Mouse (Mus musculus) left cerebral cortex, adult 11 months (tissue): ENCODE data around the gene Plcb4.

ENCODE experiments used
- DNase-seq: peaks from one replicate; pipeline ENCODE4 v3.0.0; 2022; ENCODE audit warnings: low spot score

The Plcb4 gene

DNA sequence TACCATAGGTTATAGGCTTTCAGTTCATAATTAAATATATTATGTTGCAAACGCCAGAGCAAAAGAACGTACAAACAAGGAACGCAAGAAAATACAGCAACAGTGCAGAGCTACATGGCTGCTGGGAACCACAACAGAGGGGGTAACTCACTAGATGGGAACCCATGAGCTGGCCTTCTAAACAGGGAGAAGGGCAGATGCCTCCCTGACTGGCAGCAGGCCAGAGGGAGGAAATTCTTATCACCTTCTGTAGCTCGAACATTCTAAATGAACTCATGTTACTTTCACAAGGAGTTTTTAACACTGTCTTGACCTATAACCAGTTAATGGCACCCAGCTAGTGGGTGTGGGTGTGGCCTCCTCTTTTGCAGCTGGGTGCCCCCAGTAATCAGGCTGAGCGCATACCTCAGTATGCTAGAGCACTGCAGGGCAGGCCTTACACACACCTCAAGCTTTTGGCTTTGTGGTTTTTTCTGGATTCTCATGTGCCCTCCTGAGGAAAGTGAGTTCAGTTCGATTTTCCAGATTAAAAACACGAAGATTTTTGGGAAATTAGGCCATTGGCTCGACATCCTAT is 102.5 kb downstream of the Plcb4 start:
- no peak for DNase-seq

DNA sequence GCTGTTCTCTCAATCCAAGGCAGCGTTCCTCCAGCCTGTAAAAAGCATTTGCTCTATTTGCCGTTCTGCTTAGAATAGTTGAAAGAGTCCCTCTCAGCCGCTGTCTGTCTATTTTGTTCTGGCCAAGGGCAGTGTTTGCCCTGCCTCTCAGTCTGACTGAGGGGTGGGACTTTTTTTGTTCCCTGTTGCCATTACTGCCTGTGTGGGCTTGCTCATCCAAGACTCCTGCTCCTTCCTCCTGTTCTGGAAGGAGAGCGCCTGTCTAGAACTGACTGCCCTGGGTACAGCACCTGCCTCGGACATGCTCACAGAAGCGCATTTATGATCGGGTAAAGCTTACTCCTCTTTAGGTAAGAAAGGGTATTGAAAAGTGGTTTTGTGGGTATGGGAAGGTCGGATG is 105.9 kb downstream of the Plcb4 start:
- DNase-seq: no peak

DNA sequence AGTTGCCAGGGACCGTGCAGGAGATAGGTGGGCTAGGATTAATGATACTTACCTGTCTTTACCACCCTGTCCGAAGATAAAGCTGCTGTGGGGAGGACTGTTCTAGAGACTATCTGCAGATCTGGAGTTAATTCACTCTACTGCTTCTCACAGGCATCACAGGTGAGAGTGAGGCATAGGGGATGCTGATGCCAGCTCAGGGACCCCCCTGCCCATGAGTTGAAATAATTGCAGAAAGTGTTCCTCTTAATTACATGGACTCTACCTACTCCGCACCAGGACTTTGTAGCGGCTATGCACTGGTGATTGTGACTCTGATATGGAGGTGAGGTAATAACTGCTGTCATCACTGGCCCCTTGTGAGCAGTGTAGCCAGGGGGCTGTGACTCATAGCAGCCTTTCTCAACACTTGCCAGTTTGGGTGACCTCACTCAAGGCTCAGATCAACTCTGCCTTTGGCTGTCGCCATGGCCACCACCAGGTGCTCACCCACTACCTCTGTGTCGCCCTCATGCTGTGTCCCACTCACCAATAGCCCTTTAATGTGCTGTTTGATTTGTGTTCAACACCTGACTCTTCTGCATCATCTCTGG is 107.8 kb downstream of the Plcb4 start:
- DNase-seq: no peak

DNA sequence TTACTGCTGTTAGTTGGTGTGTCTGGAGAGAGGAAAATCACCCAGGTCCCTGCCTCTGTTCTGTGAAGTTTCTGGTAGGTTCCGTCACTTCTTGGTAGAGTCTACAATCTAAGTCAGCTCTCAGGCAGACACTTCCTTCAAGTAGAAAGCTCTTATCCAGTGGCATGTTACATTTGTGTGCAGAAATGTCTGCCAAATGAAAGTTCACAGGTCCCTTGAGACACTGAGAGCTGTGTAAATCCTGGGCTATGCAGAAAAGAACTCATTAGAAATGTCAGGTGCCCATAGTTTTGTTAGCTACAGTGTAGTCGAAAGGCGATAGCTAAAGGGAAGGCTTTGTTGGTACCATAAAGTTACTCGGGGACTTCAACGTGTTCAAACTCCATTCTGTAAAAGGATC is 108.7 kb downstream of the Plcb4 start:
- DNase-seq: no peak

DNA sequence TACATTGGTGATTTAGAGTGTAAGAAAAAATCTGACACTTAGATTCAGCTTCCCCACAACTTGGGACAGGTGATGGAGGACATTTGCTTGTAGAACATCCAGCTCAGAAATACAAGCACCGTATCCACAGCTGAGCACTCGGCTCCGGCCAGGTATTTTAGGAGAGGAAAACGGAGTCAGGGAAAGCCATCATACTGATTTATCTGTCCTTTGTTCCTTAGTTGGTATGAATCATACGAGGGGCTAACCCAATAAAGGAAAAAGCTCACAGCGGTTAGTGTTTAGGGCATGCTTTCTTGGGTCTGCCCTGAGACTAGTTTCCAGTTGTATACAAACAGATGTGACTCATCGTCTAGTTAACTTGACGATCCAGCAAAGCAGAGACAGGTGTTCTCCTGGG is 110.9 kb downstream of the Plcb4 start:
- DNase-seq: no peak

DNA sequence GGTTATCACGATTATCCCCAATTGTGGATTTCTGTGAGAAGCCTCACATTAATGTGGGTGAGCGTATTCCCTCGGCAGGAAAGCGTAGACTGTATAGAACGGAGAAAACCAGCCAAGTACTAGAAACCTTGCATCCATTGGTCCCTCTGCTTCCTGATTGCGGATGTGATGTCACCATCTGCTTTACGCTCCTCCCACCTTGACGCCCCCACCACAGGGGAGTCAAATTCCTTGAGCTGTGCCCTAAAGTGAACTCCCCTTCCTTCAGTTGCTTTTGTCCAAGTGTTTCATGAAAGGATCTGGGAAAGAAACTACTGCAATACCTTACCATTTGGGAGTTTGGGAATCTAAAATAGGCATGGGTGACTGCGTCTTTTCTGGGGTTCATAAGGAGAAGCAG is 111.4 kb downstream of the Plcb4 start:
- no peak for DNase-seq

DNA sequence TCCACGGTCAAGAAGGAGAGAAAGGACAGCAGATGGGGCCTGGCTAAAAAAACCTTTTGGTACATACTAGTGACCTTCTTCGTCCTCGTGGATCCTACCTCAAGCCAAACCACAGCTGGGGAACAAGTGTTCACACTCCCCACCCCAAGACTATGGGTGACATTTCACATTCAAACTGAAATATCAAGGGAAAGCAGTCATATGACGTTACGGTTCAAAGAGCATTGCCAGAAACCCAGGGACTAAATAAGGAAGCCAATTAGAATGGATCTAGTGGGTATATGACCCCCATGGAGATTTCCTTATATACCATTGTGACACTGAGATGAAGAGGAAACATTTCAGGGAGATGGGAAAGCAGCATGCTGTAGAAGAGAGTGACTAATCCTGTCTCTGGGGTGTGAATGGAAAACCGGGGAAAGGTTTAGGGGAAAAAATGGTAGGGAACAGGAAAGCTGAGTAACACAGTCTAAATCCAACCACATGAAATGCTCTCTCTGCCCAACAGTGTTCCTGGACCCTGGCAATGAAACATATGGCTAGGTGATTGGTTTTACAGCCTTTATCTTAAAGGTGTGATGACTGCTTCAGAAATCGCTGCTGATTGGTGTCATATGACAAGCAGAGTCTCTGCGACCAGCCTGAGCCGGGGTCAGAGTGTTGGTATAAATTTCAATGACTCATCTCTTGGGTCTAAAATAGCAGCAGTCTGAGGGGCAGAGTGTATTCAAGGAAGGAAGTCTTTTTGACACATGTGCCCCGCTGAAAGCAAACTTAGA is 114.6 kb downstream of the Plcb4 start:
- no peak for DNase-seq

DNA sequence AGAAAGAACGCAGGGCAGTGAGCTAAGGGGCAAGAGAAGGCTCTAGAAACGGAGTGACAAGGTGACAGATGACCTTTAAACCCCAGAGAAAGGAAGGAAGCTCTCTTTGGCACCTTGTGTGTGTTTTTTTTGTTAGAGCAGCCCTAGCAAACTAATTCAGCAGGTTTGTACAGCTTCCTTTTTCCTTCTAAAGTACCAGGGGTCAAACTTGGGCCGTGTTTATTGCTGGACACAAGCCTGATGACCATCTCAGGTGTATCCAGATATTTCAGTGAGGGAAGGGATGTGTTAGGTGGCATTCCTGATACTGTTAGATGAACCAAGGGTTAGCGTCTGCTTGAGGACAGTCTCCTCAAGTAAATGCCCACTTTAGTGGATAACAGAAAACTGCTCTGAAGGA is 116.2 kb downstream of the Plcb4 start:
- no peak for DNase-seq

DNA sequence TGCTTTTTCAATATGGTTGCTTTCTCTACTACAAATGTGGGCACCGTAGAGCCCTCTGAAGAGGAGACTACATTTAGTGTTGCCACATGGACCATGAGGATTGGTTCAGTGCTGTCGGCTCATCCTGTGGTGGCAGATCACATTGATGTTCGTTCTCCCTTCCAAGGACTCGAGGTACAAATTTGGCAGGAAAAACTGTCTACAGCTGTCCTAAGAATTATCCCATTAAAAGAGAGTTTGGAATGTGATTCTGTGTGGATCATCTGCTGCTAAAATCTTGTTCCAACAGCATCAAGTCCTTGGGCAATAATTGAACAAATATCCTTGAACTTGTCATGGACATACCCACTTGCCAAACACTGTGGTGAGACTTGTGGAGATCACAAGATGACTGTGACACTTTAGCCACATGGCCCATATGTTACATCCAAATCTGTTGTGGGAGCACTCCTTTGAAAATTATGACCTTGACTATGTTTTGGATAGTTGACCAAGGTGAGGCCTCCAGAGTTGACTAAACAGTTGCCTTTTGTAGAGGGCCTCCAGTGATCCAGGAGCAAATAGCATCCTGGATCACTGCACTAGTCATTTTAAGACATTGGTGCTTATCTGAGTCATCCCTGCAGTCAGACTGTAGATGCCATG is 117.4 kb downstream of the Plcb4 start:
- no peak for DNase-seq

DNA sequence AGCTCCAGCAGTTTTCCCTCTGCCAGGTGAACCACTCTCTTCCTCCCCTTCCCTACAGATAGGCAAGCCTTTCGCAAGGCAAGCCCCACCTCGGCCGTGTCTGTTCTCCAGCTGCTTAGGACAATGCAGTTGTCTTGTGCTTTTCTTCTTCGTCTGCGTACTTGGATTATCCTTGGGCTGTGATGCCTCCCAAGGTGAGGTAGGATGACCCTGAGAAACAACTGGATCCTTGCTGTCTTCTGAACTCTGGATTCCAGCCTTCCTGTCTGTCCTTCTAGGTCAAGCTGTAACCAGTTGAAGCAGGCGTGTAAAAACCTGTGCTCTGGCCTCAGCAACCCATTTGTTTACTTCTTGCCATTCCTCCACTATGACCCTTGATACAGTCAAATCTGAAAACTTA is 122.6 kb downstream of the Plcb4 start:
- DNase-seq: no peak

DNA sequence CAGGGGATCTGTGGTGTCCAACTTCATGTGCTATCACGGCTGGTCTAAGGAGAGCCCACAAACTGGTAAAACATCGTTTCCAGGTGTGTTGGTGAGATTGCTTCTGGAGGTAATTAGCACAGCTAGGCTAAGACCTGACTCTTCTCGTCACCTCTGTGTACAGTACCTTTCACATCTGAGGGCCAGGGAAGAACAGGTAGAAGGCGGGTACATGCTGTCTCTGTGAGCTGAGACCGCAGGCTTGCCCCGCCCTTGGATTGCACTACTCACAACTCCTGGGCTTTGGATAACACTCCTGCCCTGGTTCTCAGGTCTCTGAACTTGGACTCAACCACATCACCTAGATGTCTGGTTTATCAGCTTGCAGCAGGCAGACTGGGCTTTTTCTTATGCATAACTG is 128.6 kb downstream of the Plcb4 start:
- DNase-seq: no peak

DNA sequence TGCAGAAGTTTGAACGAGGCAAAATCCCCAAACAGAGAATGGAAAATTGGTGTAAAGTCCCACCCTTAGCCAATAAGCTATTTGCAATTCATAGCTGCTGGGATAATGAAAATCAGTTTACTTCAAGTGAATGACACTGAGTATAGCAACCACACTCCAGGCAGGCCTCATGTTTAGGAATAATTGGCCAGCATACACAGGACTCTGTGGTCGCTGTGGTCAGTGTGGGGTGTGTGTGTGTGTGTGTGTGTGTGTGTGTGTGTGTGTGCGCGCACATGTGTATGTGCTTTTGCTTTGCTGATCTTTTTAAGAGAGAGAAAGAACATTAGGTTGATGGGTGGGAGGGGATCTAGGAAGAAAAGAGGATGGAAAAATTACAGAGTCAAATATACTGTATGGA is 134.1 kb downstream of the Plcb4 start:
- DNase-seq: no peak

DNA sequence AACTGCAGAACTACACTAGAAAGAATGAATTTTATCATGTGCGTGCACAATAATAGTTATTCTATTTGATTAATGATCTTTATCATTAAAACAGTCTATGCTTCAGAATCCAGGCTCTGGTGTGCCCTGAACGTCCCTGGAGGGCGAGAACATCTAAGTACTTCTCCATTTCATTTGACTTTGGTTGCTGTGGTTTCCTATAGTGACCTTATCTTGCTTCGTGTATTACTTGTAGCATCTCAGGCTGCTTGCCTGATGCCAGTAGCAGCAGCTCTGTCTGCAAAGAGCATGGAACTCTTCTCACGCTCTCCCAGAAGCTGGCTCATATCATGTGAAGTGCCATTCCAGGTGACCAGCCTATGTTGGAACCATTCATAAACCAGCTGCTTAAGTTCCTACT is 137.9 kb downstream of the Plcb4 start:
- DNase-seq: no peak

DNA sequence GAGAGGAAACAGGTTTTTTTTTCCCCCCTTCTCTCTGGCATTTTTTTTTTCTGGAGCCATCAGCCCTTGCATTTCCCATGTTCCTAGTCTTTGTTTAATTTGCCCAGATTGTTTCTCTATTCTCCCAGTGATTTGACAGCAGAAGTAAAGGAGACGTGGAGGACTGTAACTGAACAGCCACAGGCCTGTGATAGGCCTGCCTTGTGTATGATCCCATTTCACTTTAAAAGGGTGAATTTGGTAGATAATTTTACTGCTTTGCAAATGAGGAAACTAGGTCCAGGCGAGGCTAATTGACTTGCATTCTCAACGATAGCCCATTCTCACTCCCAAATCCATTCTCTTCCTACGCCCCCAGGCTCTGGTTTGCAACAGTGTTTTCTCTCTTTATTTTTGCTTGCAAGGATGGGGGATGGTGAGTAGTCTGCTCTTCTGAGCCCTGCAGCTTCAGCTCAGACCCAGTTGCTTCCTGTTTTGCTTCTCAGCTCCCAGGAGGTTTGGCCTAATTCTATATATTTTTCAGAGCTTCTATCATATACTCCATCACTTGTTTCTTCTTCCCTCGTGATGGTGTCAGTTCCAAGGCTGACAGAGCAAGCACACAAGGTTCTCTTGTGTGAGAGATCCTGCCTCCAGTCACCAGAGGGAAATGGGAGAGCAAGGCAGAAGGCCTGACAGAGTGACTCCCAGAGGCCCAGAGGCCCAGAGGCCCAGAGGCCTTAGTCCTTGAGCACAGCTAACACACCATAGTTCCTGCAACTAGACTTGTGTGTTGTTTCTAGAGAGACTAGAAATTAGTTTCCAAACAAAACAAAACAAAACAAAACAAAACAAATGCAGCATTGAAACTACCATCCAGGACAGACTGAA is 139.1 kb downstream of the Plcb4 start:
- DNase-seq: no peak

DNA sequence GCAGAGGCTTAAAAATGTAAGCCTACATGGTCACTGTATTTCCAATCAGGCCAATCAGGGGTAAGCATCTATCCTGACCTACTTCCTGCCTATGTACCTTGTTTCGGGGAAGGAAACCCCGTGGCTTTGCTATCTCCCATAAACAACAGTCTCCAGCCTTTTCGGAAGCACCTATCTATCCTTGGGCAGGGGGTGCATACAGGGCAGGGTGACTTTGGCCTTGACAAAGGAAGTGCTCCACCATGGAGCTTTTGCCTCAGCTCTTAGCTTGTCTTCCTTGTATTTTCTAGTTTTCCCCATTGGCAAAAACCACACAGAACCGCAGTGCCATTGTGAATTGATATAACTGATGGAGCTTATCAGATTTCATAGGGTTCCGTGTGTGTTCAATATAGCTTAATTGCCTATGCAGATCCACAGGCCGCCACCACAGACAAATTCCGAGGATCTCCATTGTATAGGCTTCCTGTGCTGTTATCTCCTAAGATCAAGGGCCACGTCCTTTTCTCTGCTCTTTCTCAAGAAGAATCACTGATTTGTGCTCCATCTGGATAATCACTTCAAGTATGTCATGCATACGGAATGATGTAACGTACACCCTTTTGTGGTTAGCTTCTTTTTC is 140.4 kb downstream of the Plcb4 start:
- DNase-seq: no peak

DNA sequence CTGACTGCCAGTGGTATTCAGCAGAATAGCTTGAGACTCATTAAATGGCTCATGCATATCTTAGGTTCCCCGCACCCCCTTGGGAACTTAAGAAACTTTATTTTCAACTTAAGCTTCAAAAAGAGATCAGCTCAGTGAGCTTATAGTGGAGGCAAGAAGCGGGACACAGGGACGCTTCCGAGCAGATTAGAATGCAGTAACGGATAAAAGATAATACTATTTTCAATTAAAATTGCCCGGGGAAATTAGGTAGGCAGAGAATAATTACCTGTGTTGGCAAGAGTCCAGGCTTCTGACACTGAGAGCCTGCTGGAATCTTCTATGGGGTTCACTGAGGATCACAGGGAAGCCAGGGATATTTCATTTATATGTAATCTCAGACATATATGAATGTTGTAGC is 141.6 kb downstream of the Plcb4 start:
- DNase-seq: no peak

DNA sequence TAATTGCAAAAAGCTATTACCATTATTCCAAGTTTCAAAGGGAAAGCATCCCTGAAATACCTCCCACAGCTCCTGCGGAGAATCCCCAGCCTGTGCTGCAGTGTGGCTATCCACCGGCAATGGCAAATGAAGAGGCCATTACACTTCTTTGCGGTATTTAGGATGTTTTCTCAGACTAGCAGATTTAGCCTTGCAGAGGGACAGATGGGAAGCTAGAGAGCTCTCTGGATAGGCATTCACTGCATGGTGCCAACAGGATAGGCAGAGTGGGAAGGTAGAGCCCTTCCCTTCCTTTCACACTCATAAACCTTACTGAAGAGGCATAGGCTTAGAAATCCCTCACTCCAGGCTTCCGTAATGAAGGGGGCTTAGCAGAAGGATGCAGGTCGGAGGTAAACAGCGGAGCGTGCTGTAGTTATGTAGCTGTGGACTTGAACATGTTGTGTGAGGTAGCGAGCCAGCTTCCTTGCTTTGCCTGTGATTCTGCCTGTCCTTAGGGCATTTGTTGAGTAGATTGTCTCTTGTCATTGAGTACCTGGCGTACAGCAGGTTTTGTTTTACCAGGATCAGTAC is 144.2 kb downstream of the Plcb4 start:
- no peak for DNase-seq

DNA sequence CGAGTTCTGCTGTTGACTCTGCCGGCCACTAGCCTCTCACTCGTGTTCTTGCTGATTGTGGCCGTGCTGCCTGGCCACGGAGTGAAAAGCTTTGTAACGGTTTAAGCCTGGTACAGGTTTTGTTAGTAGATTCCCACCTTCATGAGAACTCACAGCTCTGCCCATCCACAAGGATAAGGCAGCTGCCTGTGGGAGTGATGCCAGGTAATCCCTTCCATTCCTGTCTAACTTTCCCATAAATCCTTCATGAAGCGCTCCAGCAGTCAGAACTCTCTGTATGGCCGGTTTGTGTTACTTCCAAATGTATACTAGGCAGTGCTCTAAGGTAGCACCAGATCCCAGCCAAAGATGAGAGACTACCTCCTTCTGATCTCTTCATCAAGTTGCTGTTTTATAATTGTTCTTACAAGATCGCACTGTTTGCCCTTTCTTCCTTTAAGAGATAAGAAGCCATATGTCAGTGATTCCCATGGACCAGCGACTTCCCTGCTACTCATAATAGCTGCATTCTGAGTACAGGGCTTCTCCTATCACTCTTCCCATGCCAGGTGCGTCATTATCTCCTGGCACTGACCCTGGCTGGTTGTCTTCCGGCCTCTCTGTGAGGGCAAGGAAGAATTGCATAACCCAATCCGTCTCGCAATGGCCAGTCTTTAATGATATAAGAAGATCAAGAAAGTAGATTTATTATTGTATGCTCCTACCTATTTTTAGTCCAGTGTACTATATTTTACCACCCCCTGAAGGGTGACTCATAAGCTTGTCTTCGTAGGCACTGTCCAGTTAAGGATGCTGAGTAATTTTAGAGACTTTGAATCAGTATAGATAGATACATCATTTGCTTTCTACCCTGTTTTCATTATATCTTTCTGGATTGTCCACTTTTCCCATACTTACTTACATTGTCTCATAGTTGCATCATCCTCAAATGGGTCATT is 147.2 kb downstream of the Plcb4 start:
- DNase-seq: no peak

DNA sequence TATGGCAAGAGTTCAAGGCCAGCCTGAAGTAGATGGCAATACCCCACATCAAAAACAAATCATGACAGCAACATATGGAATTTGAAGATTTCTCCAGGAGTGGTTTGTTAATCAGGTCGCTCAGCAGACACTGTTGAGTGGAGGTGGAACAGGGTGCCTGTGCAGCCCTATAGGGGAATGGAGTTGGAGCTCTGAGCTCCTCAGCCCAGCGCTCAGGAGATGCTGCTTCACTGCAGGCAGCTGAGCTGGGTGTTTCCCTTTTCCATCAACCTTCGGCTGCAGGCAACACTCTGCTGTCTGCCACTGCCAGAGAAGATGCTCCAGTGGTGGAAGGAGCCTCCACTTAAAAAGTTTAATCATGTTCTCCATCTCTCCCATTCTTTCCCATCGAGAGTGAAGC is 149.5 kb downstream of the Plcb4 start:
- DNase-seq: no peak

DNA sequence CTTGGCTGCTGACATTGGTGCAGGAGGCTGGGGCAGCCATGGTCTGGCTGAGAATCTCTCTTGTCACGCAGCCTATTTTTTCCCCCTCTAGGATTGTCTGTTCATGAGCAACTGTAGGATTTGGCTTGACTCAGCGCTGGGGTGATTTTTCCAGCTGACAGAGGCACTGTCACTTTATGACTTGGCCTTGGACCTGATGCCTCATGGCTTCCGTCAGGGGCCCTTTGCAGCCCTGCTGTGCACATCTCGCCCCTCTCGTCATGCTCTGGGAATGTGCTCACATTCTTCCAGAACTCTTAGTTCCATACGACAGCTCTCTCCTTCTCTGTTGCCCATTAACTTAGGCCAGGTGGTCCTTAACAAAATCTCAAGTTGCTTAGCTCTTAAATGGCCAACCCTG is 152.0 kb downstream of the Plcb4 start:
- DNase-seq: no peak
